Mouse (Mus musculus) right cerebral cortex, postnatal 10 days (tissue): Measurements from ENCODE around the gene Slc27a2.
"Not testable (repeated sequence)": the region's sequence is repeated elsewhere in the genome, so short reads cannot be mapped to it uniquely, and the experiment has no call there.

Experiments used
- DNase-seq, 2 experiments: peaks; one replicate each; pipeline ENCODE4 v3.0.0; 2021; ENCODE audit warnings: low spot score in 2 of 2

Slc27a2 gene

DNA sequence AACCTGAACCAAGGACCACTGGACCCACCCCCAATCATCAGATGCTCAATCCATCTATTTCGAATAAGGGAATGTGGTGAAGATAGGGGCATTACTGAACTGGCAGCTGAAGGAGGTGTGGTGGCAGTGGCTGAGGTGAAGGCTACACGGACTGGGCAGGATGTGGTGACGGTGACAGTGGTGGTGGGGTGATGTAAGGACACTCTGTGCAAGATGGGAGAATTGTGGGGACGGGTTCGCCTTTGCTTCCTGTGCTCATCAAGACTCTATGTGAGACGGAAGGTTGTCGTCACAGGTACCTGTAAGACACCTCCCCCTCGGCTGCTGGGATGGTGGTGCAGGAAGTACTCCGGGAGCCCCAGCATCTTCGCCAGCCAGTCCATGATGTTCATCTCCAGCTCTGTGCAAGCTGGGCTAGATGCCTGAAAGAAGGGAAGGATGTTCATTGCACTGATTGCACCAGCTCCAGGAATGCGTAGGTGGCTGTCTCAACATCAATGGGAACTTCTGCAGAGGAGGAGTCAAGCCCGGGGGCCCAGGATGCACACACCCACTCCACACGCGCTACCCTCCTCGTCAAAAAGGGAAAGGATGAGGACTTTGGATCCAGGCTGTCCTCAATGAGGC is 54.0 kb downstream of the Slc27a2 start:
- no peak for DNase-seq

DNA sequence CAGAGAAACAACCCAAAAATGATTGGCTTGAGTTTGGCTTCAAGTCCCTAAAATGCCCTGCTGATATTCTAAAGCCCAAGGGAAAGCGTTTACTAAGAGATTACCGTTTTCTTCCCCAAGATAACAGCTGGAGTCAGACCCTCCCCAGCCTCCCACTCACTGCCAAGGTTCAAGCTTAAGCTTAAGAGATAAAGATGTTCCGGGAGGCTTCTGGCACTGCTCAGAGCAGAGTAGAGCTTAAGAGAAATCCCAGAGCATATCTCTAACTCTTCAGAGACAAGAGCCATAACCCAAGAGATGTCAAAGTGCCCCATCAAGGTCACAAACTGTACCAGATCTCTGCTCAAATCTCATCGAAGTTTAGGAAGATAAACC is 54.5 kb downstream of the Slc27a2 start:
- DNase-seq: no peak

DNA sequence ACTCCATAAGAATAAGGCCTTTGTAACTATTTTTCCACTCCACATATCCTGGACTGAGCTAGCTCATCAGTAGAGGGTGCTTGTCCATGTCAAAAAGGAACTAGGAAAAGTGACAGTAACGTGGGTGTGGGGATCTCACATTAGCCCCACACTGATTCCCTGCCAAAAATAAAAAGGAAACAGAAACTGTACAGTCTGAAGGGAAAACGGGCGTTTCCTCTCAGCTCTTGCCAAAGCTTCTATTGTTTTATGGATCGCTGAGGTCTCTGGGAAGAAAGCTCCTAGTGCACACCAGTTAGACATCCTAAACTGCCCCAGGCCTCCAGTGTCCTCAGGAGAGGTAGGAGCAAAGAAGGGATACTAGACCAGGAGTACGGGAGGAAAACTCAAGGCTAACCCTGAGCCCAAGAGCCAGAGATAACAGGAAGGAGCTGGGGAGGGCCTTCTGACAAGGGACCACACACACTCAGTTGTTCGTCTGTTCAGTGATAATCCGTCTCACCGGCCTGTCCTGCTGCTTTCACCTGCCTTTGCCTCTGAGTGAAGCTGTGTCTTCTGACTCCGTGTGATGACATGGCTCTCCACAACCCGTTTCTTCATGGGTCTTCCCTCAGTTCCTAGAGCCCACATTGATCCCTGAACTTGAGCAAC is 55.5 kb downstream of the Slc27a2 start:
- no peak for DNase-seq

DNA sequence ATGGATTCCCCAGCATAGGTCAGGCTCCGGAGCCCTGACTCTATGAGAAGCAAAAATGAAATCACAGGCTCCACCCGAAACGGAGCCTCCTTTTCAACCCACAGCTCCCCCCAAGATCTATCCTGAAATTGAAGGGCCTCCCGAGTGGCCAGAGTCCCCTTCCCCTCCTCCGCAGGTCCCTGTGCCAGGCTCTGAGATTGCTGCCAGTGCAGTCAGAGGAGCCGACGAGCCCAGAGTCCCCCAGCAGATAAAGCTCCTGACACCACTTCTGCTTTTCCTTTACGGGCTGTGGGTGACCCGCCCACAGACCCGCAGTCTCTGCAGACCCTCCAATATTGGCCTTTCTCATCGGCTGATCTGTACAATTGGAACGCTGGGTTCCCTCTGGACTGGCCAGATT is 57.4 kb downstream of the Slc27a2 start:
- DNase-seq: not testable (repeated sequence)

DNA sequence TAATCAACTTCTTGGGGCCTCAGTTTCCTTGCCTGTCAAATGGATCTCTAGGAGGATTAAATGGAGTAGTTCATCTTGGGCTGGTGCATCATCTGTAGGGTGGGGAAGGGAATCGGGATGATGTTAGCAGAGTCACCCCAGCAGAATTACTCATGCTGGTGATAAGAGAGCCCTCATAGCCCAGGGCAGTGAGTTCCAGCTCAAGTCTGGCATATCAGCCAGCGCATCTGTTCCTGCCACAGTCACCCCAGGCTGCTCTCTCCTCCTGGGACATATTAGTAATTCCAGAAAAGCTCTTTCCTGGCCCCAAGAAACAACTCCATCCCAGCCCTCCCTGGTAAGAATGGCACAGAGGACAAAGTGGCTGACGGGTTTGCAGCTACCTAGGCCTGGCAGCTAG is 63.1 kb downstream of the Slc27a2 start:
- no peak for DNase-seq

DNA sequence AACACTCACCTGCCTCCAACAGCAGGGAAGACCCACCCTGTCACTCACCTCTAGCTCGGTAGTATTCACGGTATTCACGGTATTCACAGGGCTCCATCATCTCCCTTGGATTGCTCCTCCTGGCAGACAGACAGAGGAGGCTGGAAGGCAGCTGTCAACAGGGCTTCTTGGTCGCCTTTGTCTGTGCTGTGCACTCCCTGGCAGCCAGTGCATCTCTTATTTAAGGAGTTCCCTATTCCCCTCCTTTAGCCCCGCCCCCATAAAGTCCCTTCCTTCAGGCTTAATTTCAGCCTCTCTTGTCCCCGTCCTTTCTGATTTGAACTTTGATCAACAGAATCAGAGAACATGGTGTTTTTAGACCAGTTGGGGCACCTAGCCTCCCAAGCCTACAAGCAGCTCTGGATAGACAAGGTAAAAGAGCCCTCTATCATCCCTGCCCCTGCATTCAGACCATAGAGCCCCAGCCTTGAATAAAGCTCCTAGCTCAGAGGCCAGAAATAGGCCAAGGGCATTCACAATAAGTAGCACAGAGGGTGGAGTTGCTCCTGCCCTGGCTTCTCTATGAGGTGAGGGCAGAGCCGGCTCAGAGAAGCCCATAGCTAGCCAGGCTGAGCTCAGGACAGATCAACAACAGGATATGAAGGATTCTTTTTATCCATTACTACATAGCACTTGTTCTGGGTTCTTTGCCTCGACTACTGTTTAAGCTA is 66.4 kb downstream of the Slc27a2 start:
- DNase-seq: no peak

DNA sequence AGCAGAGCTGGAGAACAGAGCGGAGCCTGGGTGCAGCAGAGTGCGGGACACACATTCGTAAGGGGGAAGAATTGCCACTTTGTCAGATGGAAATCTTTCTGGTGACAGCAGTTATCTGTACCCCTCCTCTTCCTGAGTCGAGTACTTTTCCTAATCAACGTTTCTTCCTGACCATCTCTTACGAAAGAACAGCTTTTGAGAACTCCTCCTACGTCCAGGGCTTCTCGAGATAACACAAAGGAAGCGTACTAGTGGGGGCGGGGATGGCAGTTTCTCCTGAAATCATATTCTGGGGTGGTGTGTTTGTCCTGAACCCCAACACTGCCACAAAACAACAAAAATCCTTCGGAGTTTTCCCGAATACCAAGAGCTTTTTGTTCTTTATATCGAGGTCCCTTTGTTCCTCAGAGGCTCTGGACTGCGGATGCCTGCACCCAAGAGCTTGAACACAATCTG is 67.1 kb downstream of the Slc27a2 start, which contains the start of gene Hdc:
Hdc (minus strand) TSS at position 51 of the 456 bp plus-strand sequence.
- no peak for DNase-seq

DNA sequence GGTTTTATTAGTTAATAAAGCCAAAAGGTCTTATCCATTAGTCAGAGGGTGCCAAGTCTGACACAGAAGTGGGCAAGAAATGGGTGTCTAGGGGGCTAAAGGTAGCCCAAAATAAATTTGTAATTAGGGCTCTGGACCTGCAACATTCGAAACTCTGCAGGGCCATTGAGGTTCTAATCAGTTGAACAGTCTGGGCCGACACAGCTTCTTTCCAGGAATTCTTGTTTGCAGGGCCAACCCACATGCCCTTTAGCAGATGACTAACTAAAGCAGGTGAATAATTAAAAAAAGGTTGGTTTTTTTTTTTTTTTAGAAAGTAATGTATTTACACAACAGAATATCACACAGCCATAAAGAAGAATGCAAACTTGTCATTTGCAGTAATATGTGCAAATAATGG is 70.2 kb downstream of the Slc27a2 start:
- DNase-seq: no peak

DNA sequence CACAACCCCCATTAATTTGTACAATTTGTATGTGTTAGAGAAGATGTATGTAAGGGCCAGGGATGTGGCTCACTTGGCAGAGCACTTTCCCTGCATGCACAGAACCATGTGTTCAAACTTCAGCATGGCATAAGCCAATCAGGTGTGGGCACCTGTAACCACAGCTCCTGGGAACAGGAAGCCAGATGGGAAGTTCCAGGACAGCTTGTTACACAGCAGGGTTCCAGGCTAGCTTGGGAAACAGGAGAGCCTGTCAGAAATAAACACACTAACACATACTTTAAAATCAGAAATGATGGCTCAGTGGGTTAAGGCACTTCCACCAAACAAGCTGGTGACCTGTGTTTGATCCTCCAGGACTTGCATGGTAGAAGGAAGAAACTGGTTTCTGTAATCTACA is 70.9 kb downstream of the Slc27a2 start:
- no peak for DNase-seq

DNA sequence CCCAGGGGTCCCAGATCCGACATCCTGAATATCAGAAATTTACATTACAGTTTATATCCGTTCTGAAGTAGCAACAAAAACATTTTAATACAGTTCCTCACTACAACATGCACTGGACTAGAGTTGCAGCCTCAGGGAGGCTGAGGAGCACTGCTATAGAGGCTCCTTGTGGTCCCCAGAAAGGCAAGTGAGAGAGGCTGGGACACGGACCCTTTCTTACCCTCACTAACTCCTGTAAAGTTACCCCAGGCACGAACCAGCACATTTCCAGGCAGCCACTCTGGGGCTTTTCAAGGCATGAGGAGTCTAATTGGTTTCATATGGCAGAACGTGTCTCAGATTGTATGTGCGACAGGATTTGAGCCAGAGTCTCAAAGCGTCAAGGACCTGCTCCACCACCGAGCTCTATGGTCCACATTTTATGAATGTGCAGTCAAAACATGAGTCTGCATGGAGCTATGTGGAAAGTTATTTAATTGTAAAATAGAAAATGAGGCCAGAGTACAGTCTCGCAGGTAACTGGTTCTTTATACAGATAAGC is 76.3 kb downstream of the Slc27a2 start:
- no peak for DNase-seq

DNA sequence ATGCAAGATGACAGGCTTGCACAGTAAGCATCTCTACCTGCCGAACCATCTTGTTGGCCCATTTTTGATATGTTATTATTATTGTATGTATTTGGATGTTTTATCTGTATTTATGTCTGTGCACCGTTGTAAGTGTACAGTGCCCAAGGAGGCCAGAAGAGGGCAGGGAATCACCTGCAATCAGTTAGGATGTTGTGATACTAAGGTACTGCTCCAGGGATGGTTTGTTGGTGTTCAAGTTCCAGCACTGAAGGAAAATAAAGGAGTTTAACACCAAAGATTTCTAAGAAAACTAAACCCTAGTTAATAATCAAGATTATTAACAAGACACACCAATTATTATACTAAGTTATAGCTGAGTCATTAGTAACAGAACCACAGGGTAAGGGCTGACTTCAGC is 81.0 kb downstream of the Slc27a2 start:
- DNase-seq: no peak

DNA sequence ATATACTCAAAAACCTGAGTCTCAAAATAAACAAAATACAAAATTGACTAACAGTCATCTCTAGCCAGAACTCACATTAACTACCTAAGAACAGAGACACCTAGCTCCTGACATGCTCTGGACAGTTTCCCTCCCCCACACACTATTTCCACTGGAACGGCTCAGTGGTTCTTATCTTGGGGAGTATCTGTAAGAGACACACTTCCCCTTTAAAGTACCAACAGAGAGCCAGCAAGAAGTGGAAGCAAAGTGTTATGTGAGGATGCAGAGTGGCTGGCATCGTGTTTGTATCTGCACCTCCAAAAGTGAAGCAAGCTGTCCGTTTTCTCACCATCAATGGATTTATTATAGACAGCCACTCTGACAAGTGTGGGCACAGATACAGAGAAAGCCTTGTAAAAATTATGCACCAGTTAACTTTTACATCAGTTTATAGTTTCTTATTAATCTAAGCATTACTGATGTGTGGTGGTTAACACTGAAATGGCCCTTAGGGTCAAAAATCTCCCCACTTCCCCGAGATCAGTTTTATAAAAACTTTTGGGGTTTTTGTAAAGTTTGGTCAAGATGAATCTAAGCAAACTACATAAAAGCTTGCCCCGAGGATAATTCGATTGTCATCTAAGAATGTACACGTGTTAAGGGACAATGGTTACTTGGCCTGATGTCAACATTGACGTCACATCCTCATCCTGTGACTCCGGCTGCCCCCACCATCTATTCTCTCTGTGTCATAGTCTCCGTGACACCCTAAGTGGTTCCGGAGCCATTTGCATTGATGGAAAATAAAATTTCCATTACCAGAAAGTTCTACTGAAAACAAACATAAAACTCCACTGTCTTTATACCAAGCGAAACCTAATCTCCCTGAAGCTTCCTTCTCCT is 84.0 kb downstream of the Slc27a2 start:
- no peak for DNase-seq
